Mouse (Mus musculus) central nervous system, embryonic 14 days (tissue): Measurements from ENCODE around the gene Fdx1l. TPM values are rescaled to one million over a fixed set of nuclear protein-coding genes. Genes with fewer than 3 reads are reported as not detected.

Experiments used
- polyA plus RNA-seq: library from polyadenylated mRNA; depleted of rRNA; stranded (reverse); fragments of >200 nt; gene quantifications from 2 replicates; pipeline ENCODE4 v1.2.3, GENCODE M21; 2012; rRNA removed

The Fdx1l gene
- polyA plus RNA-seq = 68.5 and 74.1 TPM in 2 replicates

GRCm38 (mm10) chr9:21073044-21073840, at the start of gene Fdx1l, which contains the start of gene Gm49373:
Gene Fdx1l, minus strand, starts transcription at chr9:21073614.
Gene Gm49373, minus strand, starts transcription at chr9:21073096.

GRCm38 (mm10) chr9:21091707-21092320, 18.4 kb upstream of the Fdx1l start, which contains the start of the genes Gm38431 and Raver1:
Gene Gm38431, minus strand, starts transcription at chr9:21091997.
Gene Raver1, minus strand, starts transcription at chr9:21092008.

GRCm38 (mm10) chr9:21067006-21067684, 6.3 kb downstream of the Fdx1l start, which contains the start of gene Zglp1:
Gene Zglp1, minus strand, starts transcription at chr9:21067093.

GRCm38 (mm10) chr9:21031896-21032351, 41.5 kb downstream of the Fdx1l start, which contains the start of gene Icam5:
Gene Icam5, plus strand, starts transcription at chr9:21032073.

GRCm38 (mm10) chr9:21029291-21030054, 43.9 kb downstream of the Fdx1l start, which contains the start of gene Icam4:
Gene Icam4, plus strand, starts transcription at chr9:21029373.

Other genes starting within 250 kb of the Fdx1l start
- 7.7 and 13.3 TPM in 2 replicates for gene A230050P20Rik, start 205.0 kb downstream of the Fdx1l start, polyA plus RNA-seq
- gene Angptl6, start 193.9 kb downstream of the Fdx1l start, polyA plus RNA-seq = 10.2 and 11.1 TPM in 2 replicates
- 82.3 and 91.6 TPM in 2 replicates for gene Ppan, start 185.4 kb downstream of the Fdx1l start, polyA plus RNA-seq
- 151 and 160 TPM in 2 replicates for gene Eif3g, start 175.0 kb downstream of the Fdx1l start, polyA plus RNA-seq
- 103 TPM in 2 replicates for gene Dnmt1, start 113.7 kb downstream of the Fdx1l start, polyA plus RNA-seq
- gene S1pr2, start 96.8 kb downstream of the Fdx1l start, polyA plus RNA-seq = 4.8 and 8.3 TPM in 2 replicates
- gene Mrpl4, start 70.9 kb downstream of the Fdx1l start, polyA plus RNA-seq = 78.1 and 87.6 TPM in 2 replicates
- gene Icam1, start 57.6 kb downstream of the Fdx1l start, polyA plus RNA-seq = 4.3 and 8.5 TPM in 2 replicates
- gene Icam4, start 44.2 kb downstream of the Fdx1l start, polyA plus RNA-seq = 0.08 TPM in 1 of 2 replicates, not detected in the other
- gene Icam5, start 41.5 kb downstream of the Fdx1l start, polyA plus RNA-seq = 0.88 and 1.0 TPM in 2 replicates
- 0.61 TPM in 2 replicates for gene Zglp1, start 6.5 kb downstream of the Fdx1l start, polyA plus RNA-seq
- 3.4 and 3.6 TPM in 2 replicates for gene Gm49373, start 518 bp downstream of the Fdx1l start, polyA plus RNA-seq
- 4.3 and 5.0 TPM in 2 replicates for gene Gm38431, start 18.4 kb upstream of the Fdx1l start, polyA plus RNA-seq
- 67.1 and 69.6 TPM in 2 replicates for gene Raver1, start 18.4 kb upstream of the Fdx1l start, polyA plus RNA-seq
- gene Tyk2, start 57.6 kb upstream of the Fdx1l start, polyA plus RNA-seq = 16.9 and 18.7 TPM in 2 replicates
- 204 and 216 TPM in 2 replicates for gene Cdc37, start 76.4 kb upstream of the Fdx1l start, polyA plus RNA-seq
- 14.5 and 14.7 TPM in 2 replicates for gene Pde4a, start 92.1 kb upstream of the Fdx1l start, polyA plus RNA-seq
- gene Keap1, start 165.7 kb upstream of the Fdx1l start, polyA plus RNA-seq = 42.7 and 45.6 TPM in 2 replicates
- gene S1pr5, start 174.8 kb upstream of the Fdx1l start, polyA plus RNA-seq = 1.8 and 2.4 TPM in 2 replicates
- 33.9 and 37.7 TPM in 2 replicates for gene Atg4d, start 191.7 kb upstream of the Fdx1l start, polyA plus RNA-seq
- 44.7 and 45.6 TPM in 2 replicates for gene Kri1, start 214.4 kb upstream of the Fdx1l start, polyA plus RNA-seq
- gene Cdkn2d, start 217.8 kb upstream of the Fdx1l start, polyA plus RNA-seq = 70.2 and 80.6 TPM in 2 replicates
- gene Ap1m2, start 238.7 kb upstream of the Fdx1l start, polyA plus RNA-seq = 1.2 and 5.0 TPM in 2 replicates
- 83.1 and 95.6 TPM in 2 replicates for gene Slc44a2, start 247.1 kb upstream of the Fdx1l start, polyA plus RNA-seq